Mouse (Mus musculus) thymus, postnatal 0 days (tissue): ENCODE measurements at regions not wholly inside any gene's neighbourhood (a gene's known extent, or its start where the extent isn't known, plus 50 kb on each side); places are given as distances from the start of the nearest gene placed in this dataset.
A peak's percentile ranks its signal among the peaks of the same experiment; 100 is the strongest.

ENCODE experiments used
- DNase-seq: peaks from one replicate; pipeline ENCODE4 v3.0.0-alpha.2; 2015; ENCODE audit warnings: low spot score

DNA sequence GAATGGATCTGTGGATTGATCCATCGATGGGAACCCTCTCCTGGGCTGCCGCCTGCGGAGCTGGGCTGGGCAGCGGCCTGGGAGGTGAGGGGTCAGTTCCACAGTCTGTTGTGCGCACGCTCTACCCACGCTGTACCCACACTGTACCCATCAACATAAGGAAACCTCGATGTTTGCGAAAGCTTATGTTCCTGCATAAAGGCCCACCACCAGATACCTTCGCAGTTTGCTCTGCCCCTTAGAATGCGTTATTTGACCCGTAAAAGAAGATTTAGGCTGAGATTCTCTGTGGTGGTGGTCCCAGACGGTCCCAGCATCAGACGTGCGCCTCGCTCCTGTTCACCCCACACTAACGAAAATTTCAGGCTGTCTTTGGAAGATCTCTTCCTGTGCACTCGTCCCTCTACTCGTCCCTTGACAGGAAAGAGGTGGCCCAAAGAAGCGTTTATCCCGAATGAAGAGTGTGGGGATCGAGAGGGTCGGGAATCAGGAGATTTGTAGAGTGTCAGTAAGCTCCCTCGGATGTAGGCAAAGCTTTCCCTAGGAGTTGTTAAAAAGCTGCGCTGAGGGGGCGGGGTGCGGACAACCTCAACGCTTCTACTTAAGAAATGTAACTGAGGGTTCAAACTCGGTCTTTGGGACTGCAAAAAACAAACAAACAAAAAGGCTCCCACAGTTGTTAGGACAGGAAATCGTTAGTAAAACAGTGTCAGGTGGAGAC is 123.9 kb downstream of the Tmem161b start:
- no peak for DNase-seq

DNA sequence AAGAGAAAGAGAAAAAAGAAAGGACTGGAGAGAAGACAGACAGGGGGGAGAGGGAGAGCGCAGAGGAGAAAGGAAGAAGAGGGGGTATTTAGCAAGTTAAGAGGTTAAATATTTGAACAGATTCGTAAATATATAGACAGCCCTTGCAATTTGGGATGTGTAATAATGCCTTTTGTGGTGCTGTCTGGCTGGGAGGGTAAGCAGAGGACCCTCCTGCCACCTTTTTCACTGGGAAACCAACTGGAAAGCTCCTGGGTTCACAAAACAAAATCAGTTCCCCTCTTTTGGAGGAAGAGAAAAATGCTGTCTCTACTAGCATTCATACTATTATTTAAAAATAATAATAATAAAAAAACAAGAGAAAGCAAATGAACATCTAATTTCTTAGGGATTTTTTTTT is 124.5 kb downstream of the Tmem161b start:
- DNase-seq: no peak

DNA sequence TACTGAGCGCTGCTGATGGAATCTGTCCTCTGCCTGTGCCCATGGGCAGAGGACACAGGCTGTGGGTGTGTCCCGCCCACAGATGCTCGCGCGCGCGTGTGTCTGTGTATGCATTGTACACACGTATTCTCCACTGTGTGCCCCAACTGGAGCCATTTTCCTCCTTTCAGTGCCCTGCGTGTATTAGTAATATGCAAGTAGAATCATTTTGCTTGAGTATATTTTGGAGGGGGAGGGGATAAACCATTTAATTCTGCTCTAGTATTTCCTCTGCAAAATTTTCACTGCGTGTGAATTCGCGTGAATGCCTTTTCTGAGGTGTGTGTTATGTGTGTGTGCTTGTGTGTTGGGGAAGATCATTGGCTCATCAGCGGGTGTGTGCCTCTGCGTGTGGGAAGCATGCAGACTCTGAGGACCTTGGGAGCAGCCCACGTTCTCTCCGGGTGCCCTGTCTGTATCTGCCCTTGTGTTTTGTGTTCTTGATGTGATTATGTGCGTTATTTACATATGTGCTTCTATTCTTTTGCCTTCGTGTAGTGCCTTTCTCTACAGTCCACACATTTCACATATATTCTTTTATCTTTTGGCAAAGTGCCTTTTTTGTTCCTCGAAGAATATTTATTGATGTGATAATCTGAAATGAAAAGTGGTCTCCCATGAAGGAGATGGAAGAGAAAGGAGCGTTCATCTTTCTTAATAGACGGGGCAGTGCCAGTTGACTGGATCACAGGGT is 125.3 kb downstream of the Tmem161b start:
- DNase-seq: no peak

DNA sequence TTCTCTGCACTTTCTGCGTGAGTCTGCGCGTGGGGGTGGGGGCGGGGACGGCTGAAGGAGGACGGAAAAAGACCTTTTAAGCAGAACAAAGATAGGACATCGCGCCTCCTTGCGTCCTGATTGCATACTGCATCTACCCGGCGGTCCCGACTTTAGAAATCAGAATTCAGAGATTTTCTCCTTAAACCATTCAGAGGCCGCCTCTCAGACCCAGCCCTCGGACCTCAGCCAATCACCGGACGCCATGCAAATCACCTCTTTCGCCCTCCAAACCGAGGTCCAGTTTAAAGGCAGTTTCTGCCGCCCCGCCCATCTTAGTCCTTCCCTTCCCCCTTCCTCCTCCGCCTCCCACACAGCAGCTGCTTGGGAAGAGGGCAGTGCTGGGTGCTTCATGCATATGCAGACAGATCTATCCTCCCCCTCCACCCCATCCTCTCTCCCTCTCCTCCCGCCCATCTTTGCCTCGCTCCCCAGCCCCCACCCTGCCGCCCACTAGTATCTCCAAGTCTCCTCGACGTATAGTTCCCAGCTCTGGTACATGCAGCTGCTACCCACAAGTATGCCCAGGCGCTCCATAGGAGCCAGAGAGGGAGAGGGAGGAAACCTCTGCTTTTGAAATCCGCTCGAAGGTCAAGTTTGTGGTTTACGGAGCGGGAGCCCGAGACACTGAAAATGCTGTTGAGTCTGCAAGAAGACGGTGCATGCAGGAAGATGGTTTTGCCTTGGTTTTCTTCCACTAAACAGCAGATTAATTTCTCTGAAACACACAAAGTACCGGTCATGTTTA is 126.0 kb downstream of the Tmem161b start:
- DNase-seq: peak; percentile 59

DNA sequence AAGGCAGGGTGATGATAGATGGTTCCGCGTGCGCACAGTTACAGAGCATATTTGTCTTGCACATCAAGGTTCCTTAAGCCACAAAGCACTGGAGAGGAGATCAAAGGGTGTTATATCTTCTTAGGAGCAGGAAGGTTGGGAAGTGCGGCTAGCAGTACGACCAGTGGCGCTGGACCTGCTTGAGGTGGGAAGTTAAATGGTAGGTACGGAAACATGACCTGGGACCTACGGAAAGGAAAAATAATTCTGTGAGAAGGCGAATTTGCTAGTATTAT is 126.5 kb downstream of the Tmem161b start:
- no peak for DNase-seq

DNA sequence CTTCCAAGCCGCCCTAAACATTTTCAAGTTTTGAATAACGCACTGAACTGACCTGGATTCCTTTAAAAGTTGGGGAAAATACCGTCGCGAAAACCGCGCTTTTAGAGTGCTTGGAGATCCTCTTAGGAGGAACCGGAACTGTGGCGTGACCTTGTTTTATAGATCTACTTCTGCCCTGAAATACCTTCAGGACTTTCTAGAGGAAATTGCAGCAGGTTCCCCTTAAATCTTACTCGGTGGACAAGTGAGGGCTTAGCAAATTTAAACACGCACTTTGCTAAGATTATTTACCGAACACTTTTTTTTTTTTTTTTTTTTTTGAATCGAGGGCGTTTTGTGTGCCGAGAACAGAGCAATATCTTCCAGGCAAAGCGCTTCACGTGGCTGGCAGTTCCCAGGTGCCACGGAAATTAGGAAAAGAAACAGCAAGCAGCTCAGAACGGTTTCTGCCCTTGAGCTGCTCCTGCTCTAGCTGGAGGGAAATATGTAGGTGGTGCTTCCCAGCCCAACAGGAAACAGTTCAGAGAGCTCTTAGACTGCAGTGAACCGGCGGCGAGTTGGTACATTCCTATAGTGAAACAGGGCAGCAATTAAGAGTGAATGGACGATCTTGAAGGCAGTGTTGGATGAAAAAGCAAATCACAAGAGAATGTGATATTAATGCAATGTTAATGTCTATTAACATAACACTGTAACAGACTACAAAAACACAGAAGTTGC is 127.1 kb downstream of the Tmem161b start:
- DNase-seq: no peak

DNA sequence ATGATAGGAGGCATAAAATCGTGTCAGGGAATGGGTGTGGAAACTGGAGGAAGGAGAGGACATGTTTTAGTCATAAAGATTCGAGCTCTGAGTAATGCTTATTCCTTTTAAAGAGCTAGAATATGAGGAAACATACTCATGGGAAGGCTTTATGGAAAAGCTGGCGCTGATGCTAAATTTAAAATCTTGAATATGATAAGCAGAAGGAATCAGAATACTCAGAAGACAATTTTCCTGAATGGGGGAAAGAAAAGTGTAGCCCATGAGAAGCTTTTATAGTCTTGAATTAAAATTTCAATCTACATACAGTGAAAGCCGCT is 127.6 kb downstream of the Tmem161b start:
- no peak for DNase-seq

DNA sequence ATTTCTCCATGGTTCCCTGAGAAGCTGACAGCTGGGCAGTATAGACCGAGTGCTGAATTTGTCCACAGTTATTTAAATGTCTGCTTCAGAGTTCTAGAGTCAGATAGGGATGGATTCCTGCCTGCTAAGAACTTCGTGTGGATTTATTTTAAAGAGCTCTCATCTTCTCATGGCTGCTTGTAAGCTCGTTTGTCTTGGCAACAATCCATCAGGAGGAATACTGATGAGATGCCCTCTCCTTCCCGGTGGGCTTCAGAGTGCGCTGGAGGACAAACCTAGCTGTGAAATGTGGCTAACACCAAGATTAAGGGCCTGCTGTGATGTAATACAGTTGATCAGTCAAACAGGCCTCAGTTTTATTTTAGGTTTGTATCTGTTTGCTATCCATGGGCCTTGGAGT is 128.7 kb downstream of the Tmem161b start:
- no peak for DNase-seq

DNA sequence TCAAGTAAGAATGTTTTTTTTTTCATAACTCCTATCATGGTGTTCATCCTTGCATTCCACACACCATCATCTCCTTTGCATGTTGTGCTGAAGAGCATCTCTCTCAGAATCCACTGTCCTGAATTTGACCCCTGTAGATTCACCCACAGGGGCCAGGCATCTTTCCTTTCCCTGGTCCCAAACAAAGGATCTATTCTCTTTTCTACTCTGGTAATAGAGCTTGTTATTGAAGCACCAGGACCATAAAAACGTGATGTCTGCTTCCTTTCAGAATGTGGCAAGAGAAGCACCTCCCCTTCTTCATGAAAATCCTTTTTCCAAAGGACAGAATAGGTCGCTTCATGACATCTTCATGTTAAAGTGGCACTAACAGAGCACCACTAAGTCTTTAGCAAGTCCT is 134.4 kb downstream of the Tmem161b start:
- no peak for DNase-seq

DNA sequence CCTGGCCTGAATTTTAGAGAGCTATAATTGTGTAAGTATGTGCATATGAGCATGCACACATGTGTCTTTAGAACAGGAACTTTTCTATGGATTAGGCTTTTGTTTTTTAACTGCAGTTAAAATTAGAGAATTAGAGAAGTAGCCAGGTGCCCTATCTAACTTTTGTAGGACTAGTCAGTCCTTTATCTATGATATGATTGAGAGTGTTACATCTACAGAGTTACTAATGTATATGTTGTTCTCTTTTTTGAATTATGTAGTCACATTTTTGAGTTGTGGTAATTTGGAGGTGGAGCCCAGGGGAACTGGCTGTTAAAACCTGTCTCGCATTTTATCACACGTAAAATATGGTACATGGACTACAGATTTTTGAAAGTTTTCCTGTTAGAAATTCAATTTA is 138.4 kb downstream of the Tmem161b start:
- DNase-seq: no peak

DNA sequence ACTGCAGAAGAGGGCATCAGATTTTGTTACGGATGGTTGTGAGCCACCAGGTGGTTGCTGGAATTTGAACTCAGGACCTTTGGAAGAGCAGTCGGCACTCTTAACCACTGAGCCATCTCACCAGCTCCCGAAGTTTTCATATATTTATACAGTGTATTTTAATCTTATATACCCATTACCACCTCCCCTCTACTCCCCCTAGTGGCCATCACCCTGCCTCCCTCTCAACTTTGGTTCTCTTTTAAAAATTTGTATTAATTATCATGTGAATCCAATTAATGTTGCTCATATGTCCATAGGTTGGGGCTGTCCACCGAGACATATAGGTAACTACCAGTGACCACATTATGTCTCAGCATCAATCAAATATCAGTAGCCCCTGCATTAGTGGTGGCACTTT is 142.0 kb downstream of the Tmem161b start:
- no peak for DNase-seq

DNA sequence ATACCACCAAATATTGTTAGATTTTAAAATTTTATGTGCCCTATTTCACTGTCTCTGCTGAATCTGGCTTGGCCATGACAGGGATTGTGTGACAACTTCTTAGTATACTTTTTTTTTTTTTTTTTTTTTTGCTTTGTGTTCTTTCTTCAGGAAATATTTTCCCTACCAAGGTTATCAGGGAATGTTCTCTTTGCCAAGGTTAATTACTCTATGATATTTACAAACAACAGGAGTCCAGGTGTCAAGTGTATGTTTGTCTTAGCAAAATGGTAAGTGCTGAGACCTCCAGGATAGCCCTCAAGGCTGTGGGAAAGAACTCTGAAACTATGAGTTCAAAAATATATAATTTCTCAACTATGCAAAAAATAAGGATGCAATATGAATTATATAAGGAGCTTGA is 143.4 kb downstream of the Tmem161b start:
- no peak for DNase-seq

DNA sequence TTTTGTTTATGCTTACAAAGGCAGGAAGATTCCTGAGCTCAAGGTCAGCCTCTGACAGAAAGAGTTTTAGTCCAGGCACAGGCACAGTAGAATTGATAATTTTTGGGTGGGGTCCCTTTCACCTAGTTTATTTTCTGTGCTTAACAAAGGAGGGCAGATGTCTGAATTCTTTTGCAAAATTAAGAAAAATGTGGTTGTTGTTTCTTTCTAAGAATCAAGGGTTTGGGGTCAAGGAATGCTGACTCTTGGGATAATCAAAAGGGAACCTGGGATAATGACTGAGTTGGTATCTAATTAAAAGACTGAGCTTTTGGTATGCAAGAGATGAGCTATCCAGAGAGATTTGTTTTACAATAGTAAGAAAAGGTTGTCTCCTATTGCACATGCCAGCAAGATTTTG is 143.9 kb downstream of the Tmem161b start:
- DNase-seq: no peak

DNA sequence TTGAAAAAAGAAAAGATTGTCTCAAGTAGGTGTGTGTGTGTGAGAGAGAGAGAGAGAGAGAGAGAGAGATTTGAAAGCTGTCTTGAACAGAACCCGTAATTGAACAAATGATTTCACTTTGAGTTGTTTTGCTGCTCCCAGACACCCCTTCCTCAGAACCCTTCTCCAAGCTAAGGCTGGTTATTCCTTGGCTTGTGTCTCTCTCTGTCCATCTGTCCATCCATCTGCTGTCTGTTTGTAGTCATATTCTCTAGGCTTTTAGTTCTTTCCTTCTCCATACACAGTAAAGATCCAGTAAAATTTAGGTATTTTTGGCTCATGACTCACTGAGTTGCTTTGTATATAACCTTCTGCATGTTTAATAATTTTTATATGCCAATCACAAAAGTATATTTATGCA is 144.7 kb downstream of the Tmem161b start:
- DNase-seq: no peak

DNA sequence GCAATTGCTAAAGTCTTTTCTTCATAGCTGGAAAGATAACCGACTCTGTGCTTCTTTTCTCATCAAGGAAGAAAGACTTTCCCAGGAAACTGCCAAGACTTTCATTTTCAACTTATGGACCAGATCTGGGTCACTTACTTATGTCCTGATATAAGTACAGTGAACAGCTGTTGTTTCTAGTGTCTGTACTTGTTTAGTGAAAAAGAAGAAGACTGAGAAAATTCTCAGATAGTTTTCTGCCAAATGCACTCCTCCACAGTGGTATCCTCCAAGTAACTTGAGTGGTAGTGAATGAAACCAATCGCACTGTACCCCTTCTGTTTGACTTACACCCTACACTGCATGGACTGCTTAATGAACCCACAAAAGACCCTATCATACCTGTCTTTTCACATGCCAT is 146.1 kb downstream of the Tmem161b start:
- no peak for DNase-seq

DNA sequence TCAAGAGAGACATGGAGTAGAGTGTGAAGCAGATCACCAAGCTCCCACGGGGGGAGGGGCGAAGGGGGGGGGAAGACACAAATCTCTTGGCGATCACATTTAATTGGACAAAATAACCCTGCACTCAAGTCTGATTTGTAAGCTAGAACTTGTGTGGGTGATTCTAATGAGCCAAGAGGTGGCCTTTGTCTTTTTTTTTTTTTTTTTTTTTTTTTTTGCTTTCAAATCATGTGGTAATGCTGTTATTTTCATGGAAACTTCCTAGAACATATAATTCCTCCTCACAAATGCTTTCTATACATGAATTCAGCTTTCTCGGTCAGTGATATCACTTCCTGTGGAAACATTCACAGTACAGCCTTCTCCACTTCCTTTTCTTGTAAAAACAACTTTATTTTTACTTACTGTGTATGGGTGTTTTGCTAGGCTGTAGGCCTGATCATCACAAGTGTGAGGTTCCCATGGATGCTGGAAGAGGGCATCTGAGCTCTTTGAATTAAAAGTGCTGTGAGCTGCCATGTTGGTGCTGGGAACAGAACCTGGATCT is 152.7 kb downstream of the Tmem161b start:
- DNase-seq: no peak

DNA sequence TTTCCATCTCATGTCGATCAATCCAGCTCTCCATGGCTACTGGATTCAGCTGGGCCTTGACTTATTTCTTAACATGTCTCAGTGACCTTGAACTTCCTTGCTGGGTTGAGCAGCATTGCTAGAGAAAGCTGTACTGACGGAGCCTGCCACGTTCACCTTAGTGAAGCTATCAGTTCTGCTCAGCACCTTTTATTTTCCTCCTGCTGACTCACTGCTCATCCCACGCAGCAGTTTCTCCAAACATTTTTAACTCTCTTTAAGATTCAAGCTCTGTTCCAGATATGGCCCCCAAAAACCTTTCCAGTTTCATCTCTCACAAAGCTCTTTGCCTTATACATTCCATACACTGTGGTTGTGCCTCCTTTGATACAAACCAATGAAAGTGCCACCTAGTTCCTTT is 153.8 kb downstream of the Tmem161b start:
- no peak for DNase-seq

DNA sequence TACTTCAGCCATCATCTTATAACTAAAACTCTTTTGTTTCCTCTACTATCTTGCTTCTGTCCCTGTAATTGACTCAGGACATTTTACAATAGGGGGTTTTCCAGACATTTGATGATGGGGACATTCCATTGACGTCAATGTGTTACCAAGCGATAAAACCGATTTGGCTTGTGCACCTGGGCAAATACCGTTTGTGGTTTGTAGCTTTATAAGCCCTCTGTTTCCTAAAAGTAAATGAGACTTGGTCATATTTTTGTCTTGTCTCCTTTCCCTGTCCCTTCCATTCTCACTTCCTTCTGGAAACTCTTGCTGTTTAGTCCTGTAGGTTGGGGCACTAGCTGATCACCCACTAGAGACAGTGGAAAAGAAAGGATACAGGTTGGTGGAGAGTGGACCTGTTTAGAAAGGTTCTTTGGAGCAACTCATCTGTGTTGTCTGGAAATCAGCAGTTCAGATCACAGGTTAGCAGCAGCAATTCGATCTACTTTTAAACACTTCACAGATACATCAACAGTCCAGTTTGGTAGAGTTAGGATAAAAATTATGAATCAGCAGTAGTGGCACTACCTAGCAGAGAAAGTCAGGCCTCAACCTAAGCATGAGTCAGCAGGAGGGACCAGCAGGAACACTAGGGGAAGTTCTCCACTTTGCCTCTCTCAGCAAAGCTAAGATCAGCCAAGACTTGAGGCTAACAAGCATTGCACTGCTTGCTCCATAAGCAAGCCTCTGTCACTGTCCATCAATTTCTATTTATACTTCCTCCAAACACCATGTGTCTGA is 156.6 kb downstream of the Tmem161b start:
- no peak for DNase-seq

DNA sequence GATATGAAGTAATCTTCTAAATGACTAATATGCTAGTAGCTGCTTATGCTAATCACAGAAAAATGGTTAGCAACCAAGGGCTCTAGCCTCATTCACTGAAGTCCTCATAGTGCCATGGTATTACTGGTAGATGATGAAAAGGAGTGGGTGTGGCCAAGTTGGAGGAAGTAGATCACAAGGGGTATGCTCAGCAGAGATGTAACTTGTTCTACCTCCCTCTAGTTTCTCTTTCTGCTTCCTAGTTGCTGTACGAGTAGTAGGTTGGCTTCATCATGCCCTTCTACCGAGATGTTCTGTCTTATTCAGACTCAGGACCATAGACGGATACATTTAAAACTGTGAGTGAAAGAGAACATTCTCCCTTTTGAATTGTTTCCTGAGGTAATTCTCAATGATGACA is 169.5 kb downstream of the Tmem161b start:
- DNase-seq: no peak

DNA sequence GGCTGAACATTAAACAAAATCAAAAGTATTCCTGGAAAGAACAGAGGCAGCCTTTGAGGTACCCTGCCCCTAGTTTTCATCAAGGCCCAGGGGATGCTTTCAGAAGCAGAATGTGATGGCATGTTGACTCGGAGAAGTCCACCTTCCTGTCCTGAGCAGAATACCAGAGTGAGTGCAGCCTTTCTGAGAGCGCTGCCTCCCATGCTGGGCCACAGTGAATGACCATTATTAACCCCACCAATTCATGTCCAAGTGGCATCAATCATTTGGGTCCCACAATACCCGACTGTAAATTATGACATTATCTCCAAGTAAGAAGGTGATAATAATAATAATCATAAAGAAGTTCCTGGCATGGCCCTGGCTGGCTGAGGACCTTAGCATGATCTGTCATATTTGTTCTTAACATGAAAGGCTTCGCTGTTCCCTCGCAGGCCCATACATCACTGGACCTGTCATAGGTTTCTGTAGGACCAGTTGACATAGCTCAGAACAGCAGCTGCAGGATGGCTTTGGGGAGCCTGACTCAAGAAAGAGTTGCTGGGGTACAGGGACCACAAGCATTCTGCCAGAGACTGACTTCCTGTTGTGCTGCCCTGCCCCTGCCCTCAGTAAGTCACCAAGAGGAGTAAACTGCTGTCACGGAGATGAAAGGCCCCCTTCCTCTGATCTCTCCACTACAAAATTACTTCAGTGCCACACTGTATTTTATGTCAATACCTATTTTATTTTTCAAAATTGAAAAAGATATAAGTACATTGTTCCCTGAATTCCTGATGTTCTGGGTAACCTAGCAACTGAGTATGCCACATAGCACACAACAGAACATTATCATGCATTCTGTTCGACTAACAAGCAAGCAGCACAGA is 176.6 kb downstream of the Tmem161b start:
- no peak for DNase-seq
